Mouse (Mus musculus) limb, embryonic 11.5 days (tissue): ENCODE measurements at regions not wholly inside any gene's neighbourhood (a gene's known extent, or its start where the extent isn't known, plus 50 kb on each side); places are given as distances from the start of the nearest gene placed in this dataset.

Source experiments
- ATAC-seq: fragments of 200-750 bp; cut with Nextera tagmentation; 2 replicates; pipeline ENCODE4 v1.8.0; 2017; ENCODE audit warnings: low read depth; ENCODE audit not compliant: insufficient number of reproducible peaks, low FRiP score, low TSS enrichment
- DNase-seq: peaks from one replicate; pipeline ENCODE4 v3.0.0-alpha.2; 2015; ENCODE audit warnings: low spot score
- H3K27ac ChIP-seq: fragments of 300-500 bp; sonication (generic); replicated peaks from 2 replicates; pipeline ENCODE4 v1.5.1; 2014; ENCODE audit warnings: low read depth, mild to moderate bottlenecking, low read length
- H3K27me3 ChIP-seq: fragments of 300-500 bp; sonication (generic); 2 replicates; pipeline ENCODE4 v1.6.1; 2014; ENCODE audit warnings: mild to moderate bottlenecking, low read length, mixed read lengths; ENCODE audit not compliant: control insufficient read depth, insufficient read depth
- H3K36me3 ChIP-seq: fragments of 300-500 bp; sonication (generic); 2 replicates; pipeline ENCODE4 v1.6.1; 2014; ENCODE audit warnings: mild to moderate bottlenecking, low read length, moderate library complexity, mixed read lengths; ENCODE audit not compliant: control insufficient read depth, insufficient read depth
- H3K4me1 ChIP-seq: fragments of 300-500 bp; sonication (generic); 2 replicates; pipeline ENCODE4 v1.6.1; 2014; ENCODE audit warnings: low read length, mixed read lengths; ENCODE audit not compliant: control insufficient read depth, insufficient read depth
- H3K4me2 ChIP-seq: fragments of 300-500 bp; sonication (generic); 2 replicates; pipeline ENCODE4 v1.6.1; 2014; ENCODE audit warnings: low read depth, mild to moderate bottlenecking, moderate library complexity; ENCODE audit not compliant: severe bottlenecking
- H3K4me3 ChIP-seq: fragments of 300-500 bp; sonication (generic); 2 replicates; pipeline ENCODE4 v1.5.1; 2014; ENCODE audit warnings: low read depth, low read length
- H3K9ac ChIP-seq: fragments of 300-500 bp; sonication (generic); 2 replicates; pipeline ENCODE4 v1.6.1; 2014; ENCODE audit warnings: mild to moderate bottlenecking, low read length
- H3K9me3 ChIP-seq: fragments of 300-500 bp; sonication (generic); 2 replicates; pipeline ENCODE4 v1.6.1; 2016; ENCODE audit warnings: low read length; ENCODE audit not compliant: control insufficient read depth
- WGBS: fragments of 180-500 bp; shearing (Covaris S2); extraction: QIAGEN DNeasy Blood & Tissue Kit; methylation state at CpG from one replicate; pipeline ENCODE4 v1.1.7; 2014; 5-methylcytosine and 5-hydroxymethylcytosine counted together

GRCm38 (mm10) chr19:36266346-36266745, 81.8 kb upstream of the Pcgf5 start:
- no peaks in the 10 kb centered on the region for H3K9me3 ChIP-seq
- no peak overlapping the region for H3K9ac ChIP-seq
- no peaks in the 10 kb centered on the region for H3K27me3 ChIP-seq
- H3K36me3 ChIP-seq, result no peaks in the 10 kb centered on the region
- no peak overlapping the region for H3K27ac ChIP-seq
- no peak for DNase-seq
- WGBS, result 51% methylated on average over 8 of the region's 8 CpGs
- ATAC-seq, result no peak
- no peaks in the 10 kb centered on the region for H3K4me1 ChIP-seq
- H3K4me2 ChIP-seq, result no peak overlapping the region
- no peak overlapping the region for H3K4me3 ChIP-seq

GRCm38 (mm10) chr19:36273466-36273865, 74.6 kb upstream of the Pcgf5 start:
- no peaks in the 10 kb centered on the region for H3K36me3 ChIP-seq
- DNase-seq (no peak), ATAC-seq (no peak)
- no peak overlapping the region for H3K4me3 ChIP-seq
- no peak overlapping the region for H3K9ac ChIP-seq
- no peak overlapping the region for H3K4me2 ChIP-seq
- WGBS, result 74% methylated on average over 3 of the region's 3 CpGs
- no peaks in the 10 kb centered on the region for H3K9me3 ChIP-seq
- no peaks in the 10 kb centered on the region for H3K27me3 ChIP-seq
- H3K27ac ChIP-seq, result no peak overlapping the region
- H3K4me1 ChIP-seq, result no peaks in the 10 kb centered on the region

- Histone ChIP-seq H3K27ac (no peak overlapping the region), H3K4me1 (no peaks in the 10 kb centered on the region), H3K4me3 (no peak overlapping the region), H3K27me3 (no peaks in the 10 kb centered on the region), H3K4me2 (no peak overlapping the region), H3K36me3 (no peaks in the 10 kb centered on the region), H3K9ac (no peak overlapping the region), H3K9me3 (no peaks in the 10 kb centered on the region)
- DNase-seq, result no peak
- 80% methylated on average over 4 of the region's 4 CpGs for WGBS
- ATAC-seq, result no peak
Observed at GRCm38 (mm10) chr19:36285465-36285864, 62.6 kb upstream of the Pcgf5 start.

GRCm38 (mm10) chr19:36290778-36291177, 57.3 kb upstream of the Pcgf5 start:
- WGBS, result 43% methylated on average over 4 of the region's 4 CpGs
- no peak for ATAC-seq

GRCm38 (mm10) chr19:36293177-36293969, 54.7 kb upstream of the Pcgf5 start:
- Histone ChIP-seq H3K27ac (no peak overlapping the region), H3K9me3 (no peaks in the 10 kb centered on the region), H3K4me1 (no peaks in the 10 kb centered on the region), H3K4me3 (no peak overlapping the region), H3K27me3 (no peaks in the 10 kb centered on the region), H3K4me2 (no peak overlapping the region), H3K9ac (no peak overlapping the region), H3K36me3 (no peaks in the 10 kb centered on the region)
- 55% methylated on average over 6 of the region's 6 CpGs for WGBS
- DNase-seq (no peak), ATAC-seq (no peak)

More at GRCm38 (mm10) chr19:36290778-36291177, 57.3 kb upstream of the Pcgf5 start:
- no peak overlapping the region for H3K27ac ChIP-seq
- no peaks in the 10 kb centered on the region for H3K9me3 ChIP-seq
- H3K4me2 ChIP-seq, result no peak overlapping the region
- DNase-seq, result no peak
- H3K9ac ChIP-seq, result no peak overlapping the region
- H3K27me3 ChIP-seq, result no peaks in the 10 kb centered on the region
- H3K4me3 ChIP-seq, result no peak overlapping the region
- no peaks in the 10 kb centered on the region for H3K4me1 ChIP-seq
- H3K36me3 ChIP-seq, result no peaks in the 10 kb centered on the region
